Mouse (Mus musculus) hindbrain, embryonic 16.5 days (tissue): ENCODE results near the gene Aarsd1. TPM values are rescaled to one million over a fixed set of nuclear protein-coding genes. Genes with fewer than 3 reads are reported as not detected.
"Not testable (repeated sequence)": the region's sequence is repeated elsewhere in the genome, so short reads cannot be mapped to it uniquely, and the experiment has no call there.

ENCODE experiments used
- ATAC-seq: fragments of 200-750 bp; cut with Nextera tagmentation; 2 replicates; pipeline ENCODE4 v1.8.0; 2017; ENCODE audit warnings: moderate TSS enrichment, moderate library complexity
- H3K27ac ChIP-seq: fragments of 300-500 bp; sonication (generic); 2 replicates; pipeline ENCODE4 v1.5.1; 2014; ENCODE audit warnings: low read depth, mild to moderate bottlenecking, control low read depth, low read length, moderate library complexity
- H3K27me3 ChIP-seq: fragments of 300-500 bp; sonication (generic); replicated peaks from 2 replicates; pipeline ENCODE4 v1.6.1; 2014; ENCODE audit warnings: low read length; ENCODE audit not compliant: control insufficient read depth, insufficient read depth
- H3K36me3 ChIP-seq: fragments of 300-500 bp; sonication (generic); 2 replicates; pipeline ENCODE4 v1.6.1; 2014; ENCODE audit warnings: mild to moderate bottlenecking, low read length, moderate library complexity, mixed read lengths; ENCODE audit not compliant: control insufficient read depth, insufficient read depth
- H3K4me1 ChIP-seq: fragments of 300-500 bp; sonication (generic); 2 replicates; pipeline ENCODE4 v1.6.1; 2014; ENCODE audit warnings: low read depth, low read length; ENCODE audit not compliant: control insufficient read depth, insufficient read depth
- H3K4me2 ChIP-seq: fragments of 300-500 bp; sonication (generic); 2 replicates; pipeline ENCODE4 v1.6.1; 2014; ENCODE audit warnings: mild to moderate bottlenecking, low read length, control low read depth, moderate library complexity
- H3K4me3 ChIP-seq: fragments of 300-500 bp; sonication (generic); 2 replicates; pipeline ENCODE4 v1.5.1; 2014; ENCODE audit warnings: mild to moderate bottlenecking, low read length, control low read depth, moderate library complexity
- H3K9ac ChIP-seq: fragments of 300-500 bp; sonication (generic); 2 replicates; pipeline ENCODE4 v1.6.1; 2014; ENCODE audit warnings: low read depth, mild to moderate bottlenecking, control low read depth, low read length, moderate library complexity
- H3K9me3 ChIP-seq: fragments of 300-500 bp; sonication (generic); 2 replicates; pipeline ENCODE4 v1.6.1; 2014; ENCODE audit warnings: mild to moderate bottlenecking, low read length, moderate library complexity; ENCODE audit not compliant: control insufficient read depth
- WGBS: fragments of 180-500 bp; shearing (Covaris S2); extraction: QIAGEN DNeasy Blood & Tissue Kit; methylation state at CpG from one replicate; pipeline ENCODE4 v1.1.7; 2014; 5-methylcytosine and 5-hydroxymethylcytosine counted together
- polyA plus RNA-seq: library from polyadenylated mRNA; unstranded; fragments of >200 nt; fragmentation: Nextera tagmentation; extraction: Ambion mirVana; gene quantifications from 2 replicates; pipeline ENCODE4 v1.2.1, GENCODE M21; 2015

The Aarsd1 gene
- polyA plus RNA-seq, 1 experiment from 2014 or later: 98.6 TPM

GRCm38 (mm10) chr11:101438006-101438405 lies 20.6 kb upstream of the Aarsd1 start:
- H3K4me1 ChIP-seq, H3K4me2 ChIP-seq, H3K27me3 ChIP-seq, ATAC-seq, H3K27ac ChIP-seq, H3K9ac ChIP-seq, H3K9me3 ChIP-seq, H3K4me3 ChIP-seq: not testable (repeated sequence)
- WGBS: 59% methylated on average over 3 of the region's 3 CpGs
- H3K36me3 ChIP-seq: peaks cover 12% of the 10 kb centered on the region

GRCm38 (mm10) chr11:101436916-101437315 lies 19.5 kb upstream of the Aarsd1 start:
- no peak for ATAC-seq
- H3K27ac ChIP-seq: no peak overlapping the region
- WGBS: 59% methylated on average over 4 of the region's 4 CpGs

GRCm38 (mm10) chr11:101435831-101436230 lies 18.4 kb upstream of the Aarsd1 start:
- no peak for ATAC-seq
- Histone ChIP-seq H3K4me1 (no peaks in the 10 kb centered on the region), H3K9ac (no peak overlapping the region), H3K4me3 (no peak overlapping the region), H3K36me3 (peaks cover 26% of the 10 kb centered on the region), H3K27ac (no peak overlapping the region), H3K4me2 (no peak overlapping the region), H3K27me3 (no peaks in the 10 kb centered on the region), H3K9me3 (no peaks in the 10 kb centered on the region)
- WGBS: 84% methylated on average over 4 of the region's 4 CpGs

More at GRCm38 (mm10) chr11:101436916-101437315, 19.5 kb upstream of the Aarsd1 start:
- Histone ChIP-seq H3K4me3 (no peak overlapping the region), H3K9ac (no peak overlapping the region), H3K4me1 (no peaks in the 10 kb centered on the region), H3K36me3 (peaks cover 17% of the 10 kb centered on the region), H3K9me3 (no peaks in the 10 kb centered on the region), H3K27me3 (no peaks in the 10 kb centered on the region), H3K4me2 (no peak overlapping the region)

GRCm38 (mm10) chr11:101433396-101433795 lies 16.0 kb upstream of the Aarsd1 start:
- 78% methylated on average over 13 of the region's 13 CpGs for WGBS
- Histone ChIP-seq H3K9ac (no peak overlapping the region), H3K27ac (no peak overlapping the region), H3K36me3 (peaks cover 36% of the 10 kb centered on the region), H3K4me3 (no peak overlapping the region), H3K4me2 (no peak overlapping the region), H3K4me1 (no peaks in the 10 kb centered on the region), H3K27me3 (no peaks in the 10 kb centered on the region), H3K9me3 (no peaks in the 10 kb centered on the region)
- no peak for ATAC-seq

GRCm38 (mm10) chr11:101431327-101431726 lies 13.9 kb upstream of the Aarsd1 start:
- H3K4me2 ChIP-seq: no peak overlapping the region
- no peaks in the 10 kb centered on the region for H3K27me3 ChIP-seq
- H3K36me3 ChIP-seq: peaks cover 36% of the 10 kb centered on the region
- H3K4me1 ChIP-seq: peaks cover 9% of the 10 kb centered on the region
- no peak overlapping the region for H3K4me3 ChIP-seq
- H3K9ac ChIP-seq: no peak overlapping the region
- no peak for ATAC-seq
- 90% methylated on average over 9 of the region's 9 CpGs for WGBS
- H3K9me3 ChIP-seq: no peaks in the 10 kb centered on the region
- no peak overlapping the region for H3K27ac ChIP-seq

GRCm38 (mm10) chr11:101426165-101426564 lies 8.8 kb upstream of the Aarsd1 start:
- 66% methylated on average over 8 of the region's 8 CpGs for WGBS
- Histone ChIP-seq H3K27ac (no peak overlapping the region), H3K27me3 (no peaks in the 10 kb centered on the region), H3K4me2 (peak overlapping the region; percentile 94), H3K9ac (peak overlapping the region; percentile 91), H3K4me3 (peak overlapping the region; percentile 98), H3K4me1 (peaks cover 24% of the 10 kb centered on the region), H3K36me3 (peaks cover 12% of the 10 kb centered on the region), H3K9me3 (no peaks in the 10 kb centered on the region)
- no peak for ATAC-seq

GRCm38 (mm10) chr11:101424925-101425813 lies 7.8 kb upstream of the Aarsd1 start, which contains the start of the genes Rundc1 and Ptges3l:
Gene Rundc1 (plus strand): TSS chr11:101425085.
Gene Ptges3l (minus strand): TSS chr11:101425333.
- peak within 1 kb of the TSS; percentile 98 for H3K4me3 ChIP-seq
- no peaks in the 10 kb centered on the region for H3K9me3 ChIP-seq
- peak within 1 kb of the TSS; percentile 92 for H3K27ac ChIP-seq
- peak within 1 kb of the TSS; percentile 94 for H3K4me2 ChIP-seq
- H3K9ac ChIP-seq: peak within 1 kb of the TSS; percentile 91
- WGBS: under 1% methylated on average over 80 of the region's 81 CpGs
- peaks cover 7% of the 10 kb centered on the region for H3K36me3 ChIP-seq
- H3K4me1 ChIP-seq: peaks cover 24% of the 10 kb centered on the region
- ATAC-seq: peak; percentile 97
- no peaks in the 10 kb centered on the region for H3K27me3 ChIP-seq

- Histone ChIP-seq H3K4me1 (peaks cover 24% of the 10 kb centered on the region), H3K4me2 (peak within 1 kb of the TSS; percentile 94), H3K9me3 (no peaks in the 10 kb centered on the region), H3K4me3 (peak within 1 kb of the TSS; percentile 98), H3K9ac (peak within 1 kb of the TSS; percentile 91), H3K27me3 (no peaks in the 10 kb centered on the region), H3K27ac (peak within 1 kb of the TSS; percentile 92), H3K36me3 (0 out of 2 replicates have a peak, but pooled peaks cover 2% of the 10 kb centered on the region)
- 9% methylated on average over 23 of the region's 23 CpGs for WGBS
- peak; percentile 50 for ATAC-seq
Observed at GRCm38 (mm10) chr11:101424105-101424851, 6.9 kb upstream of the Aarsd1 start, which contains the start of gene Gm27029. Gene Gm27029 (minus strand): TSS chr11:101424796.

GRCm38 (mm10) chr11:101420148-101420547 lies 2.7 kb upstream of the Aarsd1 start:
- H3K27me3 ChIP-seq: no peaks in the 10 kb centered on the region
- no peak overlapping the region for H3K27ac ChIP-seq
- no peak overlapping the region for H3K9ac ChIP-seq
- 91% methylated on average over 5 of the region's 5 CpGs for WGBS
- H3K4me1 ChIP-seq: peaks cover 15% of the 10 kb centered on the region
- H3K9me3 ChIP-seq: no peaks in the 10 kb centered on the region
- ATAC-seq: no peak
- H3K36me3 ChIP-seq: no peaks in the 10 kb centered on the region
- no peak overlapping the region for H3K4me3 ChIP-seq
- no peak overlapping the region for H3K4me2 ChIP-seq
